Mouse (Mus musculus) spleen, adult 2 months (tissue): ENCODE measurements around the gene Akp3.

Experiments used
- CTCF ChIP-seq: fragments of 200-500 bp; IDR thresholded peaks from 2 replicates; pipeline ENCODE4 v1.5.1; 2011; ENCODE audit warnings: mild to moderate bottlenecking, inconsistent platforms; ENCODE audit not compliant: insufficient read depth, insufficient read length, insufficient replicate concordance; ENCODE audit errors: extremely low read depth
- POLR2A ChIP-seq: fragments of 200-500 bp; IDR thresholded peaks from 2 replicates; pipeline ENCODE4 v1.6.1; 2011; ENCODE audit warnings: low read depth, low read length, inconsistent platforms

- no peak for TF ChIP-seq CTCF
- TF ChIP-seq POLR2A, result no peak
Observed at GRCm38 (mm10) chr1:87086964-87087363, 37.8 kb upstream of the Akp3 start.
